Mouse (Mus musculus) heart, postnatal 0 days (tissue): ENCODE measurements around the gene Vdac2. TPM values are rescaled to one million over a fixed set of nuclear protein-coding genes. Genes with fewer than 3 reads are reported as not detected.

Experiments used
- ATAC-seq: fragments of 200-750 bp; cut with Nextera tagmentation; 2 replicates; pipeline ENCODE4 v1.8.0; 2017; ENCODE audit warnings: low read depth, moderate number of reproducible peaks, moderate library complexity; ENCODE audit not compliant: insufficient read depth
- DNase-seq: peaks from one replicate; pipeline ENCODE4 v3.0.0-alpha.2; 2016; ENCODE audit warnings: low spot score
- H3K27ac ChIP-seq: fragments of 300-500 bp; sonication (generic); 2 replicates; pipeline ENCODE4 v1.5.1; 2014; ENCODE audit warnings: low read depth, mild to moderate bottlenecking
- H3K27me3 ChIP-seq: fragments of 300-500 bp; sonication (generic); 2 replicates; pipeline ENCODE4 v1.6.1; 2014; ENCODE audit warnings: low read length, mixed read lengths; ENCODE audit not compliant: control insufficient read depth, insufficient read depth
- H3K36me3 ChIP-seq: fragments of 300-500 bp; sonication (generic); replicated peaks from 2 replicates; pipeline ENCODE4 v1.6.1; 2014; ENCODE audit warnings: low read length, mixed read lengths; ENCODE audit not compliant: control insufficient read depth, insufficient read depth
- H3K4me1 ChIP-seq: fragments of 300-500 bp; sonication (generic); 2 replicates; pipeline ENCODE4 v1.6.1; 2014; ENCODE audit warnings: antibody characterized with exemption; ENCODE audit not compliant: control insufficient read depth, insufficient read depth
- H3K4me2 ChIP-seq: fragments of 300-500 bp; sonication (generic); 2 replicates; pipeline ENCODE4 v1.6.1; 2014; ENCODE audit warnings: low read depth, mild to moderate bottlenecking, low read length, moderate library complexity
- H3K4me3 ChIP-seq: fragments of 300-500 bp; sonication (generic); 2 replicates; pipeline ENCODE4 v1.5.1; 2014; ENCODE audit warnings: low read depth, low read length
- H3K9ac ChIP-seq: fragments of 300-500 bp; sonication (generic); replicated peaks from 2 replicates; pipeline ENCODE4 v1.6.1; 2014; ENCODE audit warnings: low read depth, low read length, mixed read lengths
- H3K9me3 ChIP-seq: fragments of 300-500 bp; sonication (generic); replicated peaks from 2 replicates; pipeline ENCODE4 v1.6.1; 2016; ENCODE audit warnings: low read length; ENCODE audit not compliant: control insufficient read depth
- CTCF ChIP-seq: IDR thresholded peaks from 2 replicates; pipeline ENCODE4 v1.5.1; 2016; ENCODE audit warnings: antibody characterized with exemption, control low read depth, low read depth
- EP300 ChIP-seq: IDR thresholded peaks from 2 replicates; pipeline ENCODE4 v1.6.1; 2016; ENCODE audit warnings: antibody characterized with exemption, low read depth
- WGBS: fragments of 180-500 bp; shearing (Covaris S2); extraction: QIAGEN DNeasy Blood & Tissue Kit; methylation state at CpG from one replicate; pipeline ENCODE4 v1.1.7; 2014; 5-methylcytosine and 5-hydroxymethylcytosine counted together
- polyA plus RNA-seq: library from polyadenylated mRNA; unstranded; fragments of >200 nt; fragmentation: Nextera tagmentation; extraction: Ambion mirVana; gene quantifications from 2 replicates; pipeline ENCODE4 v1.2.1, GENCODE M21; 2015
- total RNA-seq: library from RNA; depleted of rRNA; stranded (reverse); fragments of >200 nt; gene quantifications from 2 replicates; pipeline ENCODE4 v1.2.3, GENCODE M21; 2014; ENCODE audit warnings: low replicate concordance

Vdac2 gene
- total and polyA plus RNA-seq, 2 experiments from 2014 or later = 619 to 663 TPM

DNA sequence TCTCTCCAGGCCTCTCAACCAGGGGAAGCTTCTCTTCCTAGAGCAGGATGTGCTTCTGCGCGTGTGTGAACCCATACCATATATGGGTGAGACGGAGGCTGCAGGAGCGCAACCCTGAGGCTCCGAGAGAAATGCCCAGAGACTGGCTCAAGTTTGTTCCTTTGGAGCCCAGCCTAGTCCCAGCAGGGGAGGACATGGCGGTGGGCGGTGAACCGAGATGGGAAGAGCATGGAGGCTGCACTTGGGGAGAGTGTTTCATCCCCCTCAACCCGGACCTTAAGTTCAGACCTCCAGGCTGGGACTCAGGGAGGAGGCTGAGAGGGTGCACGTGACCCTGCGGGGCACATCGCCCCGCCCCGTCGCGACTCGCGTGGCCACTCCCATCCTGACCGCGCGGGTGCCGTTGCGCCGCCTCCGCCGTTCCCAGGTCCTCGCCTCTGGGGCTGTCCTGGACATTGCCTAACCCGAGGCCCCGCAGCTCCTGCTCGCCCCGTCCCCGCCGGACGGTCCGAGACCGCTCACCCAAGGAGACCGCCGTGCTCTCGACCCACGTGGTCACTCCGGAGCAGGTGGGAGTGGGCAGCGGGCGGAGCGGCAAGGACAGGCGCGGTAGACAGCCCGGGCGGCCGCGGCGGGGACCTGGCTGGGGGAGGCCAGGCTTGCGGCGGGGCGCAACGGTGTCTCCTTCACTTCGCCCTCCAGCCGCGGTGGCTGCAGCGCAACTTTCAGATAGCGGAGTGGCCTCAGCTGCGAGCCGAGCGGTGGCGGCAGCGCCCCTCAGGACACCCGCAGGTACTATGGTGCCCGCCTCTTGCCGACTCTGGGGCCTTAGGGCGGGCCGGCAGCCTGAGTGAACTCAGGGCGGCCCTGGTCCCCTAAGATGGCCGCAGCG is 6.1 kb downstream of the Vdac2 start:
- Histone ChIP-seq H3K4me2 (peak overlapping the region; percentile 64), H3K36me3 (peaks cover 29% of the 10 kb centered on the region), H3K4me3 (peak overlapping the region; percentile 93), H3K27me3 (no peaks in the 10 kb centered on the region), H3K4me1 (peaks cover 31% of the 10 kb centered on the region), H3K9ac (peak overlapping the region; percentile 92), H3K9me3 (no peaks in the 10 kb centered on the region), H3K27ac (peak overlapping the region; percentile 96)
- peak; percentile 99; the same call in 1 of the 2 replicates for TF ChIP-seq EP300
- TF ChIP-seq CTCF = peak; percentile 17; the same call in 1 of the 2 replicates
- WGBS = under 1% methylated on average over 69 of the region's 73 CpGs
- DNase-seq (peak; percentile 92), ATAC-seq (peak; percentile 97)

DNA sequence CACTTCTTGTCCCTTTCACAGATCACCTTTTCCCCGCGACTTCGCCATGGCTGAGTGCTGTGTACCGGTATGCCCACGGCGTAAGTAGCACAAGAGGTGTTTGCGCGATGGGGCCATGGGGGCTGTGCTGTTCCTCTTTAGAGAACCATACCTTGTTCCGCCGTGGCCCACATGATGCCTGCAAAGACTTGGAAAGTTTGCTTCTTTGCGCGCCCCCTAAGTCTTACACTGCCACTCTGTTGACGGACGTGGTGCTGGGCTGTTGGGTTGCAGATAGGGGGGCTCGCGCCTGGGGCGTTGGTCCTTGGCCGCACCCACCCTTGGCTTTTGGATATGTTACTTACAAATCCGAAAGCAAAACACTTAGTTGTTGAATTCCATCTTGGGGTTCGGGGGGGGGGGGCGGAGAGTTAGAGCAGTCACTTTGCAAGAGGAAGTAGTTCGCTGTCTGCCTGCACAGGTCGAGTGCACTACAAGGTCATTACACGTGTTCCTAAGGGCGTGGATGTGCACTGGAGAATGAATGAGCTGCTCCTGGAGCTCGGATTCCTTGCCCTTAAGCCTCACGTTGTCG is 6.9 kb downstream of the Vdac2 start:
- peaks cover 27% of the 10 kb centered on the region for H3K4me1 ChIP-seq
- H3K4me3 ChIP-seq = peak overlapping the region; percentile 93
- H3K4me2 ChIP-seq = peak overlapping the region; percentile 64
- WGBS = under 1% methylated on average over 28 of the region's 28 CpGs
- no peak for TF ChIP-seq CTCF
- TF ChIP-seq EP300 = no peak
- peak; percentile 0; the same call in 1 of the 2 replicates for ATAC-seq
- peak; percentile 52 for DNase-seq
- peaks cover 36% of the 10 kb centered on the region for H3K36me3 ChIP-seq
- peak overlapping the region; percentile 96 for H3K27ac ChIP-seq
- H3K9me3 ChIP-seq = no peaks in the 10 kb centered on the region
- H3K27me3 ChIP-seq = no peaks in the 10 kb centered on the region
- H3K9ac ChIP-seq = peak overlapping the region; percentile 92

DNA sequence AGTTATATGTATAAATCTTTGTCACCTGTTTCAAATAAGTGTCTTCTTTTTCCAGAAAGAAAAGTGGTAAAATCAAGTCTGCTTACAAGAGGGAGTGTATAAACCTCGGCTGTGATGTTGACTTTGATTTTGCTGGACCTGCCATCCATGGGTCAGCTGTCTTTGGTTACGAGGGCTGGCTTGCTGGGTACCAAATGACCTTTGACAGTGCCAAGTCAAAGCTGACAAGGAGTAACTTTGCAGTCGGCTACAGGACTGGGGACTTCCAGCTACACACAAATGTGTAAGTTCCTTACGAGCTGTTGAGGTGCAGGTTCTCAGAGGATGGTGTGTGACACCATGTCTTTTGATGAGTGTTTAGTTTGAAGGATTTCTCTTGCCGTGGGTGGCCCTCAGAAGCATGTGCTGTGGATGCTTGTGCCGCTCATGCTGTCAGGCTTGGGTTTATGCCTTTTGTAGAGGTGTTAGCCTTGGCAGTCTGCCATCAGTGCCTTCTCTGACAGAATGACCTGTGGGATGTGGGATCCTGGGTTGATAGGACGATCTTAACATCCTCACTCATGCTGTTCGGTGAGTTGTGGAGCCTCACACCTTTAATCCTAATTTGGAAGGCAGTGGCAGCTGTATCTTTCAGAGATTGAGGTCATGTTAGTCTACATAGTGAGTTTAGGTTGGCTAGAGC is 13.4 kb downstream of the Vdac2 start:
- no peak overlapping the region for H3K9ac ChIP-seq
- no peaks in the 10 kb centered on the region for H3K9me3 ChIP-seq
- H3K36me3 ChIP-seq = peaks cover 98% of the 10 kb centered on the region
- TF ChIP-seq CTCF (no peak), EP300 (no peak)
- DNase-seq (no peak), ATAC-seq (no peak)
- H3K27ac ChIP-seq = no peak overlapping the region
- H3K4me1 ChIP-seq = peaks cover 13% of the 10 kb centered on the region
- no peak overlapping the region for H3K4me3 ChIP-seq
- no peaks in the 10 kb centered on the region for H3K27me3 ChIP-seq
- H3K4me2 ChIP-seq = no peak overlapping the region
- WGBS = 37% methylated on average over 8 of the region's 8 CpGs

DNA sequence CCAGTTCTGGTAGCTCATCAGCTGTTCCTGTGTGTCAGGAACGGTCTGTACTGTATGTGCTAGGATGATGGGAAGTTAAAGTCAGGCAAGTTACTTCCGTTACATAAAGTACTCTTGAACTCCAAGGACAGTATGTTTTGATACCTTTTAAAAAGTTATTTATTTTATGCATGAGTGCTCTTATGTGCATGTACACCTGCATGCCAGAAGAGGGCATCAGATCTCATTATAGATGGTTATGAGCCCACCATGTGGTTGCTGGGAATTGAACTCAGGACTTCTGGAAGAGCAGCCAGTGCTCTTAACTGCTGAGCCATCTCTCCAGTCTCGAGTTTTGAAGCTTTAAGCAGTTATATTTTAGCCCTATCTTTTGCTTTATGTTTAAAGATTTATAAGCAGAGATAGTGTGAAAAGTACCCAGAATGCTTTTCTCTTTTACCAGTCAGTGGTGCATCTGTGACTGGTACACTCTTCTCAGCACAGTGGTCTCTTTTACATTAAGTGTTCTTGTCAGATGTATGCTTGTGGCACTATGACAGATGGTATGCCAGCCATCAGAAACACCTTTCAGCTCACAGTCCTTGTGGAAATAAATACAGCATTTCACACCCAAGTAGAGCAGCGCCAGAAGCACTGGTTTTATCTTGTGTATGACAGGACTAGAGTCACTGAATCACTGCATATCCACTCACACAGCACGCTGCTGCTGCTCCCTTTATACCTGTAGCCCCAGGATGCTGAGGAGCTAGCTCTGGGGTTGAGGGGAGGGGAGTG is 17.0 kb downstream of the Vdac2 start:
- WGBS = 61% methylated on average over 5 of the region's 5 CpGs
- H3K36me3 ChIP-seq = peaks cover 100% of the 10 kb centered on the region
- no peak overlapping the region for H3K9ac ChIP-seq
- TF ChIP-seq EP300 = no peak
- no peak for TF ChIP-seq CTCF
- H3K27ac ChIP-seq = peak overlapping the region; percentile 34; the same call in 1 of the 2 replicates
- H3K9me3 ChIP-seq = no peaks in the 10 kb centered on the region
- H3K4me3 ChIP-seq = no peak overlapping the region
- H3K27me3 ChIP-seq = no peaks in the 10 kb centered on the region
- H3K4me2 ChIP-seq = no peak overlapping the region
- no peak for DNase-seq
- 0 out of 2 replicates have a peak, but pooled peaks have one; percentile 13 for ATAC-seq
- 0 out of 2 replicates have a peak, but pooled peaks cover 6% of the 10 kb centered on the region for H3K4me1 ChIP-seq

DNA sequence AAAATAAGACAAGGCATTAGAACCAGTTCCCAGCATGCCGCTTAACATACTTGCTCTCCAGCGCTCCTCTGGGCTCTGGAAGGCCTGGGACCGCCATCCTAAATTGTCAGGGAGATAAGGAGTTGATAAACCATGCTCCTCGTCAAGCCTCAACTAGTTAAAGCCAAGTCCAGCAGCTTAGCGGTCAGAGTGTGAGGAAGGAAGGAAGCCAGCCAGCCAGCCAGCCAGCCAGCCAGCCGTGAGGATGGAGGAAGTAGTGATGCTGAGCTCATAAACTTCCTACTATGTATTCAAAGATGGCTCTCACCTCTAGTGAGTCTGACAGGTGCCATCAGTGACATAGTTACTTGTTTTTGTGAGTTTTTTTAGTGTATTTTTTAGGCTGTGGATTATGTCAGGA is 18.2 kb downstream of the Vdac2 start:
- peaks cover 88% of the 10 kb centered on the region for H3K36me3 ChIP-seq
- no peak overlapping the region for H3K9ac ChIP-seq
- H3K4me3 ChIP-seq = no peak overlapping the region
- 0 out of 2 replicates have a peak, but pooled peaks cover 11% of the 10 kb centered on the region for H3K4me1 ChIP-seq
- DNase-seq (no peak), ATAC-seq (no peak)
- WGBS = 12% methylated on average over 6 of the region's 6 CpGs
- TF ChIP-seq EP300 = no peak
- TF ChIP-seq CTCF = no peak
- H3K27ac ChIP-seq = peak overlapping the region; percentile 53
- no peak overlapping the region for H3K4me2 ChIP-seq
- no peaks in the 10 kb centered on the region for H3K27me3 ChIP-seq
- no peaks in the 10 kb centered on the region for H3K9me3 ChIP-seq
